Mouse (Mus musculus) B cell, adult 2 months (primary cell): ENCODE results near the gene Evpl.

ENCODE experiments used
- DNase-seq, 2 experiments: peaks; one replicate each; pipeline ENCODE4 v3.0.0; 2022

Gene Evpl

DNA sequence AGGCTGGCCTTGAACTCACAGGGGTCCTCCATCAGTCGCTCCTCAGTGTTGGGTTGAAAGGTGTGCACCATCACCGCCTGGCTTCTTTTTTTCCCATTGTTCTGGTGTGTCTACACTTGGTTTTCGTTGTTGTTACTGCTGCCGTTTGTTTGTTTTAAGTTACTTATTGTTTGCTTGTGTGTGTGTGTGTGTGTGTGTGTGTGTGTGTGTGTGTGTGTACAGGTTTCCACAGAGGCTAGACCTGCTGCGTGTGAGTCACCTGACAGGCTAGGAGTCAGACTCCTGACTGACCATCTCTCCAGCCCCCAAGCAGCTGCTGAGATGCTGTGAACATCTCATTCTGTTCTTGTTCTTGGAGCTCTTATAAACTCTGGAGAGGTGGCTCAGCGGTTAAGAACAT is 25.0 kb downstream of the Evpl start:
- no peak for DNase-seq

DNA sequence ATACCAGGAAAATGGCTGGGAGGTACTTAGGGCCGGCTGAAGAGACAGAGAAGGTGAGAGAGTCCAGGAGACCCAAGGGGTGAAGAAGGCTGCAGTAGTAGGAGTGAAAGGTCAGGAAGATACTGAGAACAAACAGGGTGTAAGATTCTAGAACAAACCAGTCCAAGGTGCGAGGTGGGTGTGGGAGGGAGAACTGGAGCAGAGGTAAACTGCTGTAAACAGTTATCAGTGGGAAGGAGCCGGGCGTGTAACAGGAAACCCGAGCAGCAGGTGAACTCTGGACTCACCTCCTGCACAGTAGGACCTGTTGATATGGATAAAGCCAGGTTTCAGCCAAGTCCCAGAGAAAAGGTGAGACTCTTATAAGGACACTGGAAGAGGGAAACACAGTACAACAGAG is 27.2 kb downstream of the Evpl start:
- DNase-seq = no peak

DNA sequence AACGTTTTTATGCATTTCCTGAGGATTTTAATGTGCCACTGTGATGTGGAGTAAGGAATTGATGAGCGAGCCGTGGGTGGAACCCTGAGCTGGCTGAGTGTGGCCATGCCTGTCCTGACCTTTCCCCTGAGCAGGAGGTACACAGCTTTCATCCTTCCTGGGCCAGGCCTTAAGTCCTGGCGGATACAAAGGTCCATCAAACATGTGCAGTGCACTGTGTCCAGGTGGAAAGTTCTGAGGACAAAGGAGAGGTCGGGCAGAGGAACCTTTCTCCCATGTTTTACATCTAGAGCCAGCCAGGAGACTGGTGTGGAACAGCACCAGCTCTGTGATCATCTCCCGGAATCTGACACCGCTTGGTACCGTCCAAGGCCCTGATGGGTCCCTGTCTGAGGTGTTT is 28.6 kb downstream of the Evpl start:
- DNase-seq = no peak

DNA sequence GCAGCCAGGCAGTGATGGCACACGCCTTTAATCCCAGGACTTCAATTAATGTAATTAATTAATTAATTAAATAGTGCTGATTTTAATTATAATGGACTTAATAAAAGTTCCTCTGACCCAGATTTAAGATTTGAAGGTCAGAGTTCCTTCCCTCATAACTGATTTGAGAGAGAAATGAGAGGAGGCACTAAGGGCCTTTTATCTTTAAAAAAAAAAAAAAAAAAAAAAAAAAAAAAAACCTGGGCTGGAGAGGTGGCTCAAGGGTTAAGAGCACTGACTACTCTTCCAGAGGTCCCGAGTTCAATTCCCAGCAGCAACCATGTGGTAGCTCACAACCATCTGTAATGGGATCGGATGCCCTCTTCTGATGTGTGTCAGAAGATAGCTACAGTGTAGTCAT is 29.2 kb downstream of the Evpl start:
- no peak for DNase-seq

DNA sequence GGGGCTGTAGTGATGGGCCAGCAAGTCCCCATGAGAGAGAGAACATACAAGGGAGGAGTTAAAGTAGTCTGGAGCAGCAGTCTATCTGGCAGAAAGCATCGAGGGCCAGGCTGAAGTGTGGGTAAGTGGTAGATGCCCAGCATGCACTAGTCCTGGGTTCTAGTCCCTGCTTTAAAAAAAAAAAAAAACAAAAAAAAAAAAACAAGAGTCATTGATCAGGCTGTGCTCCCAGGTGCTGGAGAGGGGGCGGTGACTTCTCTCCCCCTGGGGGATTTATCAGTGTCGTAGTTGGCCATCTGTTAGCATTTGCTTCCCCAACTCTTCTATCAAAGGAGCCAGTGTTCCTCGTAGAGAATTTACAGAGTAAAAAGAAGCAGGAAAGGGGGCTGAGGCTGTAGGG is 31.2 kb downstream of the Evpl start:
- DNase-seq = no peak

DNA sequence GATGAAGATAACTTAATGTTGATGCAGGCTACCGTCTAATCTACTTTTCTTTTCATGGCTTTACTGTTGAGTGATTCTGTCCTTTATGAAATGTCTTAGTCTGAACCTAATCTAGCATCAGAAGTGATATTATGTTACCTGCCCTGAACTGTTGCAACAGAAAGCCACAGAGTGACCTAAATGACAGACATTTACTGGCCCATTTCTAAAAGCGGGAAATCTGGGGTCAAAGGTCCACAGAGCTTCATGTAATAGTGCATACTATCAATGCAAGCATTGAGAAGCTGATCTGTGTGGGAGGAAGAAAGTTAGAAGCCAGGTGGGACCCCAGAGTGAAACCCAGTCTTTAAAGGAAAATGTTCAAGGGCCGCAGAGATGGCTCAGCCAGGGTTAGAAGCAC is 34.7 kb downstream of the Evpl start:
- no peak for DNase-seq

DNA sequence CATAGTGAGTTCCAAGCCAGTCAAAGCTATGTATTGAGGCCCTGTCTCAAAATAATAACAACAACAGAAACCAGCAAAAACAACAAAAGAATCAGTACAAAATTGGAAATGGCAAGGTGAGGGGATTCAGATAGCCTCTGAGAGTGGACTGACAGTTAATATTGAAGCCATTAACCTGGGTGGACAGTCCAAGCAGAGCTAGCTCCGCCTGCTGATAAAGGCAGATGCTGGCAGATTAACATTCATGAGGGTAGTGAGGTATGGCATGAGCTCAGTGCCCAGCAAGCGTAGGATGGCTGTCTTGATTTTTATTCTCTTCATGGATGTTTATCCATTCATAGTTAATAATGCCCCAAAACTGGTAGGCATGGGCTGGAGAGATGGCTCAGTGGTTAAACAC is 36.7 kb downstream of the Evpl start:
- no peak for DNase-seq

DNA sequence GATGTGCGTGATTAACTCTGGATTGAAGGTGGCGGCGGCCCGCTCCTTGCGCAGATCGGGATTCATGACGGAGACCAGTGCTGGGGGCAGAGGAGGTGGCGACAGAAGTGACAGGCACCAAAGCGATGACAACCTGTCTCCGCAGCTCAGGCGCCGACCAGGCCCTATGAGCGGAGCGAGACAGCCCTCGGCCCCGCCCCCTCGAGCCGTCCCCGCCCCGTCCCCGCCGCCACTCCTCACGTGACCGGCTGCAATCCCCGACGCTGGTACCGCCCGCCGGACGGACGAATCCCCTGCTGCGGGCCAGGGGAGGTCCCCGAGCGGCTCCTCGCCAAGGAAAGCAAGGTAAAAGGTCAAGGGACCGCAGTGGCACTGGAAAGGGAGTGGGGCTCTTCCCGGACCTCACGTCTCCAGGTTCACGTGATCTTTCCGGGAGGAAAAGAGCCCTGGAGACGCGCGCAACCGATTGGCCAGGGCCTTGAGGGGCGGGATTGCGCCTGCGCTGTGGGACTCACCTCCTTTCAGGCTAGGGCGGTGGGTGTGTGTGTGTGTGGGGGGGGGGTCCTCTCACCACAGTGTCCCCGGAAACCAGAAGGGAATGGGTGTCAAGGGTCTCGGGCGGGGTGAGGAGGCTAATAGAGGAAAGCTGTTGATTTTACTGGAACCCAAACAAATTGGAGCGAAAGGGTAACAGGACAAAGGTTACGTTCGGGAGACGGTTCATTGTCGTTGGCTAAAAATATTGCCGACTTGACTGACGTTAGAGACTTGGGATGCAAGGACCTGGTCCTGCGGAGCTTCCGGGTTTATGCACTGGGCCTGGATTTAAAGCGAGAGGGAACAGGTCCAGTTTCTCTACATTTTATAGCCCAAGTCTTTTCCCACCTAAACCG is 39.0 kb downstream of the Evpl start, which contains the start of the genes Ten1 and Acox1:
Ten1 (plus strand) TSS at position 217 of the 893 bp plus-strand sequence.
Acox1 (minus strand) TSS at position 407 of the 893 bp plus-strand sequence.
- peak; percentile 89 to 93 for DNase-seq

DNA sequence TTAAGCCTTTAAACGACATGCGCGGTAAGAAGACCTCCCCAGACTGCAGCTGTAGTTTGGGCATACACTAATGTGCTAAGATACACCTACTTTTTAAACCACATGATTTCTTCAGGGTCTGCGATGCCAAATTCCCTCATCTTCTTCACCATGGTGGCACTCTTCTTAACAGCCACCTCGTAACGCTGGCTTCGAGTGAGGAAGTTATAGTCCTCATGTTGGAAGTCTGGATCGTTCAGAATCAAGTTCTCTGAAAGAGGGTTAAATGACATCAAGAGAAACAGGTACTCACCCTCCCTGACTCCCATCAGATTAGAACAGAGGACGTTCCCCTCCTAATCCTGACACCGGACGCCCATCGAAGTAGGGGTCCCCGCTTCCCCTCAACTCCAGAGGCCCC is 39.7 kb downstream of the Evpl start:
- DNase-seq = no peak

DNA sequence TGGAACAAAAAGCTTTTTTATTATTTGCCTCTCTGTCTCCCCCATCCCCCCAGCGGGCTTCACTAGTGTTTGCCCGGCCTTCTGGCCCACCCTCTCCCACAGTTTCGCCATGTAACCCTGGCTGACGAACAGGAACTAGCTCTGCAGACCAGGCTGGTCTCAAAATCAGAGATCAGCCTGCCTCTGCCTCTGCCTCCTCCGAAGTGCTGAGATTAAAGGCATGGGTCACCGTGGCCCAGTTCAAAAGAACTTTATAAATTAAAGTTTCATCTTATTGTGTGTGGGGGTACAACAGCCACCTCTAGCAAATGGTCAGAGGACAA is 40.3 kb downstream of the Evpl start:
- no peak for DNase-seq

DNA sequence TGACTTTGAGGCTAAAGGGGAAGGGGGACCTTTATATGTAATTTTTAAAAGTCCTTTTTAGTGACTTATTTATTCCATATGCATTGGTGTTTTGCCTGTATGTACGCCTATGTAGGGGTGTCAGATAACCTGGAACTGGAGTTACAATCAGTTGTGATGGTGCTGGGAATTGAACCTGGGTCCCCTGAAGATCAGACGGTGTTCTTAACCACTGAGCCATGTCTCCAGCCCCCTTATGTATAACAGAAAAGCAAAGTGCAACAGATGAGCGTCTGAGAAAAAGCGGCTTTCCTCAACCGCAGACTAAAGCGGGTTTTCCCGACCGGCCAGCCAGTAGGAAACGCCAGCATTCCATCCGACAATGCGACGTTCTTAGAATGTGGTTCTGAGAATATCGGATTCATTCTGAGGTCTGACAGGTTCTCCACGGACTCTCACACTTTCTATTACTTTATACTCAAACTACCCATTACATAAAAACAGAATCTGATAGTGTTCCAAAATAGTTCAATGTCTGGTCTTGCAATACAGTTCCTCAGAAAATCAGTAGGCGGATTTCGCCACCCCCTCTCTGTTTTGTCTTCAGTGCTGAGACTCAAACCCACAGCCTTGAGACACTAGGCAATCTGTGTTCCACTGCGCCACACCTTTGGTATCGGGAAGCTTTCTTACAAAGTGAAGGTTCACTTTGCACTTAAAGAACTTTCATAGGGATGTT is 40.9 kb downstream of the Evpl start:
- DNase-seq = no peak

DNA sequence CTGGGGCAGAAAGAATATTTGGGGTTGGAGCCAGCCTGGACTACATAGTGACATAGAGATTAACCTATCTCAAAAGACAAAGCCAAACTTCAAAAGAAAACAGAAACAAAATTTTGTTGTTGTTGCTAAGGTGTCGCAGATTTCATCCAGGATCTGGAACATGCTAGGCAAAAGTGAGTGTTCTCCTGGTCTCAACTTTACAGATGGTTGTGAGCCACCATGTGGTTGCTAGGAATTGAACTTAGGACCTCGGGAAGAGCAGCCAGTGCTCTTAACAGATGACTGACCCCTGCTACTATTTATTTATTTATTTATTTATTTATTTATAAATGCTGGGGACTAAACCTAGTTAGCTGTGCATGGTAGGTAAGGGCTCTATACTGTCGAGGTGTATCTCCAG is 41.5 kb downstream of the Evpl start:
- no peak for DNase-seq

DNA sequence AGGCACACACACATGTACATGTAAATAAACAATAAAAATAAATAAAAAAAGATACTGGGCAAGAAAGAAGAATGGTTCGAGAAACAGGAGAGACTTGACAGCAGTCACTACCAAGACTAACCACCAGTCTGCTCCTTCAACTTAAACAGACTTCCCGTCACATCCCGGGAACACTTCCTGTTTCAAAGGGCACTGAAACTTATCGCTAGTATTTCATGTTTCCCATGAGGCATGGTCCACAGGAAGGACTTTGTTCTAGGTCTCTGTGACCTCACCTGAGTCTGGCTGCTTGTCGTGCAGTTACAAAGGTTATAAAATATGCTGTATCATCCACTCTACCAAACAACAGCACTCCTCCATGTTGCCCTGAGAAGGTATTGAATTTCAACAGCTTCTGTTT is 42.6 kb downstream of the Evpl start:
- no peak for DNase-seq

DNA sequence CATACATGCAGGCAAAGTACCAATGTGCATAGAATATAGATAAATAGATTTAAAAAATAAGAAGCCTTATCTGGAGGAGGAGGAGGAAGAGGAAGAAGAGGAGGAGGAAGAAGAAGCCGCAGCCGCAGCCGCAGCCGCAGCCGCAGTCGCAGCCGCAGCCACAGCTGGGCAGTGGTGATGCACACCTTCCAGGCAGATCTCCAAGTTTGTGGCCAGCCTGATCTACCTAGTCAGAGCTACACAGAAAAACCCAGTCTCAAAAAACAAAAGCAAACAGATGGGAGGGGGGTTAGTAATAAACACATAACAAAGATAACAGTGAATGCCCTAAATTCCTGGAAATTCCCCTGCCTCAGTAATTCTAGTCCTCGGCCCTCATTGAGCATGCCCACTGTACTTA is 43.3 kb downstream of the Evpl start:
- DNase-seq = no peak

DNA sequence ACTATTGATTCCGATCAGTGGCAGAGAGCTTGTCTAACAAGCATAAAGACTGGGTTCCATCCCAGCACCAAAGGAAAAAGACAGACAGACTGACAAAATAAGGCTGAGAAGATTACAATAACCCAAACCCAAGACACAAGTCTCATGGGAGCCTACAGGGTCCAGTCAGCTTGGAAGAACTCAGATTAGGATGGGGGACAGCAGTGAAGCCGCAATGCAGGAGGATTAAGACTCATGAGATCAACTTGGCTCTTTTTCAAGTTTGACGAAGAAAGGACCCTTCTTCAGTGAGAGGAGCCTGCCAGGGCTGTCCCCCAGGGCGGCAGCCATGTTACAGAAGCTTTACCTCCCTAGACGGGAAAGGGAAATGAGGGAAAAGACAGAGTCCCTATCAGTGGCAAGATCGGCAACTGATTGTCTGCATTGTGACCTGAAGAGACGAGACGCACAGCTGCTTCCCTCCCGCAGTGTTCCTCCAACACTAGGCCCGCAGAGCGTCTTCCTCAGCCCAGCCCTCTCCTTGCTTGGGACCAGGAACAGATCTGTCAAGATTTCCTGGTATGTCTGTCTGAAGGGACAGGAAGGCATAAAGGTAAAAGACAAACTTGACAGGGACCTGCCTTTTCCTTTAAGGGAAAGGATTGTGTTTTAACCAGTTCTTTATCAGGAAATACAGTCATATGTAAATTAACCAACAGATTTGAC is 50.5 kb downstream of the Evpl start:
- DNase-seq = no peak

DNA sequence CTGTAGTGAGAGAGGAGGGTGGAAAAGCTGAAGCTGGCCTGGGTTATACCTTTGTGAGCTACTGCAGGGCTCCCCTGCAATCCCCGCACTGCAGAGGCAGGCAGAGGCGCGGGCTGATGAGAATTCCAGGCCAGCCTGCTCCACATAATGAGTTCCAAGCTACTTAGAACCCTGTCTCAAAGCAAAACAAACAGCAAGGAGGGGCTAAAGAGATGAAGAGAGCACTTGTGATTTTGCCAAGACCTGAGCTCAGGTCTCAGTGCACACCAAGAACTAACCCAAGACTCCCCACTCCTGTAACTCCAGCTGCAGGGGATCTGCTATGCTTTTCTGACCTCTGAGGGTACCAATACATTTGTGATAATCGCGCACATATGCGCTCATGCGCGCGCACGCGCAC is 51.5 kb downstream of the Evpl start:
- DNase-seq = no peak

DNA sequence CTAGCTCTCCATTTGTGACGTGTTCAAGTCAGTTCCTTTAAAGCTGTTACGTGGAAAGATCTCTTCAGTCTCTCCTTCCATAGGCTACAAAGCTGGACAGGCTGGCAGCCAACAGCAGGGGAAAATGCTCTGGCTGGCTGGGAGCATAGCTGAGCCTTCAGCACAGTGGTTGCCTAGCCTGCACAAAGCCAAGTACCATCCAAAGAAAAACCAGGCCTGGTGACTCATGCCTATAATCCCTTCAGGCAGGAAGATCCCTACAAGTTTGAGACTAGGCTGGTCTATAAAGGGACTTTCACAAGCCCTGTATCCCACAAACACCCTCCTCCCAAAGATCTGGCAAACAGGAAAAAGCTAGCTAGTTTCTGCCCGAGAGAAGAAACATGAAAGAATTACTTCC is 52.0 kb downstream of the Evpl start:
- no peak for DNase-seq

DNA sequence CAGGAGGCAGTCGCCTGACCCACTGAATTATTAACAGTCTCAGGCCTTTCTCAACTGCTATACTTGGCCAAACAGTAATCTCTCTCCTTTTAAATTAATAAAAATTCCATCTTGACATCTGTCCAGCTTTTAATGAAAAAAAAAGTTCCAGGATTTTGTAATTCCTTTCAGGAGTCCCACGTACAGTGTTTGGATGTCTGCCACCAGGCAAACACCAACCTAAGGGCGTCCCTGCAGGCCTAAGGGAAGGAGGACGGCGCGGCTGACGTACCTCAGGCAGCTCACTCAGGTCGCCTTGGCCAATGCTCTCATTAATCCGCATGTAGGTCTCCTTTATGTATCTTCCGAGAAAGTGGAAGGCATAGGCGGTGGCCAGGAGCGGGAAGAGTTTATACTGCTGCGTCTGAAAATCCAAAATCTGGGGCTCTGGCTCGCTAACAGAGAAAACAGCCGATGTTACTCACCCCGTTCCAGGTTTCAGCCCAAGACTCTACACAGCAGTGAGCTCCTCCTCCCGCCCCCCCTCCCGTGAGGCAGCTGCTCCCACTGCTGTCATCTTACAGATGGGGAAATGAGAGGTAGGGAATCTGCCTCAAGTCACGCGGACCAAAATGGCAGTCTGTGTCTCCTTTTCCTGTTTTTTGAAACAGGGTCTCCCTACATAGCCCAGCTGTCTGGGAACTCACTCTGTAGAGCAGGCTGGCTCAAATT is 59.3 kb downstream of the Evpl start:
- no peak for DNase-seq

DNA sequence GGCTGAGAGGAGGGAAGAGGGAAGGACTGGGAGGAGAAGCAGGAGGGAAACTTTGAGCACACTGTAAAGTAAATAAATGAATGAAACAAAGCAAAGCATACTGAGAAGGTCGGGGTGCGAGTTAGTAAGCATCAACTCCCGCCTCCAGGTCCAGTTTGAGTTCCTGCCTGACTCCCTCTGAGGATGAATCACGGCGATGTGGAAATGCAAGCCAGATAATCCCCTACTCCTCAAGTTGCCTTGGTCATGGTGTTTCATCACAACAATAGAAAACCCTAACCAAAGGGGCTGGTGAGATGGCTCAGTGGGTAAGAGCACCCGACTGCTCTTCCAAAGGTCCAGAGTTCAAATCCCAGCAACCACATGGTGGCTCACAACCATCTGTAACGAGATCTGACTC is 61.9 kb downstream of the Evpl start:
- no peak for DNase-seq

DNA sequence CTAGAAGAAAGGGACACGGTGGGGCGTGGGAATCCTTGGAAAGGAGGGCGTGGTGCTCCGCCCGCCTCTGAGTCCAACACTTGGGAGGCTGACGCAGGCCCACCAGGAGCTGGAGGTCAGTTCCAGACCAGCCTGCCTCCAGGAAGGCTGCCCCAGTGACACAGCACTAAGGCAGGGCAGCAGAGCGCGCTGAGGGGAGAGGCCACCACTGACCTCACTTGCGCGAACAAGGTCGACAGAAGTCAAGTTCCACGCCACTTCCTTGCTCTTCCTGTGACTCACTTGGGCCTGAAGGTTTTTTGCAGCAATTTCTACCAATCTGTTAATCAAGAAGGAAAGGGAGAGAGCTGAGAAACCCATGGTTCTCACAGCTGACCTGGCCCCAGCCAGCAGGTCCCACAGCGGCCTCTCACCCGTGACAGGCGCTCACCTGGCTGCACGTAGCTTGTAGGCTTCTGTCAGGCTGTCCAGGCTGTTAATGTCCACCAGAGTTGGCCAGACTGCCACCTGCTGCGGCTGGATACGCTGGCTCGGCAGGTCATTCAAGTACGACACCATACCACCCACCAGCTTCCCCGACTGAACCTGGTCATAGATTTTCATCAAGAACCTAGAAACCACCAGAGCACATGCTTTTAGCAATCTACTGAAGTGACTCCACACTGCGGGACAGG is 63.0 kb downstream of the Evpl start:
- no peak for DNase-seq

DNA sequence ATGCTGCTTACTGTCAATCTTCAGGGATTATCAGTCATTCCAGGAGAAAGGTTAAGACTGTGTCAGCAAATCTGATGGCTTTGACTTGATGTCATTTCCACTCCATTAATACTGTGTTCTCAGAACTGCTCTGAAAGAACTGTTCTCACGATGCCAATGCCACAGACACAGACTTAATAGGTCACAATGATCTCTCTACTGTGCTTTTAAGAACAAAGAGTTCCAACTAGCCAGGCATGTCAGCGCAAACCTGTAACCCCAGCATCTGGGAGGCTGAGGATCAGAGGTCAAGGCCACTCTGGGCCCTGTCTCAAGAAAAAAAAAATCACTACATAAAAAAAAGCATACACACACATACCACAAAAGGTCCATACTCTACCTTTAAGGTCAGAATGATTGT is 65.9 kb downstream of the Evpl start:
- no peak for DNase-seq
